Mouse (Mus musculus): Measurements from ENCODE around the gene Nrcam.
"Not testable (repeated sequence)": the region's sequence is repeated elsewhere in the genome, so short reads cannot be mapped to it uniquely, and the experiment has no call there.

The Nrcam gene

DNA sequence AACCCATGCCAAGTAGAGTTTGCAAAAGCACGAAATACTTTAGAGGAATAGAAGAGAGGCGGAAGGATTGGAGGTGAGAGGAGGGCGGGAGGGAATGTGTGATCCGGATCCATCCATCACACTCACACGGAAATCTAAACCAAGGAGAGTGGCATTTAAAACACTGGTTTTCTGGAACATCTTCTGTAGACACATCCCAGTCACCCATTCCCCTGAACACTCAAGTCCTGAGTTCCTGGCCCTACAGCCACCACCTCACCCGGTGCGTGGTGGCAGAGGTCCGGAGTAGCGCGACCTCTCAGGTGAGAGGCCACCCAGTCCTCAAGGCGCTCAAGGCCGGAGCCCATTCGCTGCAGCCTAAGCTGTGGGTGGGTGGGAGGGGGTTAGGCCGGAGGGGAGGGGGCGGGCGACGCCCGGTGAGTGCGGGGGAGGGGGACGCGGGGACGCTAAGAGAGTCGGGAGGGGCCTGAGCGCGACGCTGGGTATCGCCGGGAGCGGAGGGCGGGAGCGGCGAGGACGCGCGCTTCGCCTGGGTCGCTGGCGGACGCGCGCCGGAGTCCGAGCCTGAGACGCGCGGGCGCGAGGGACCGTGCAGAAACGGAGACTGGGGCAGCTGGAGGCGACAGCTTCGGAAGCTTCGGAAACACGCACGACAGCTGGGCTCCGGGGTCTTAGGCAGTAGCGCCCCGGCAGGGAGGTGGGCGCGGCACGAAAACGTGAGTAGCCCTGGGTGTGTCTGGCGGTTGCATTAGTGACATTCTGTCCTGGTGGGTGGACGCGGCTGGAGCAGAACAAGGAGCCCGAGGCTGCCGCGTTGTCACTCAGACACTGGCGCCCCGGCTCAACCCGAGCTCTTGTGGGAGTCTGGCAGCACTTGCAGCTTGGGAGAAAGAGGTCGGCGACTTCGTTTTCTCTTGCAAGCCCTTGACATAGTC is at the start of gene Nrcam:
Gene Nrcam (plus strand): TSS at position 505 of the 935 bp plus-strand sequence.
- DNase-seq (ENCODE audit: inconsistent ontology term) = peak; percentile 79

DNA sequence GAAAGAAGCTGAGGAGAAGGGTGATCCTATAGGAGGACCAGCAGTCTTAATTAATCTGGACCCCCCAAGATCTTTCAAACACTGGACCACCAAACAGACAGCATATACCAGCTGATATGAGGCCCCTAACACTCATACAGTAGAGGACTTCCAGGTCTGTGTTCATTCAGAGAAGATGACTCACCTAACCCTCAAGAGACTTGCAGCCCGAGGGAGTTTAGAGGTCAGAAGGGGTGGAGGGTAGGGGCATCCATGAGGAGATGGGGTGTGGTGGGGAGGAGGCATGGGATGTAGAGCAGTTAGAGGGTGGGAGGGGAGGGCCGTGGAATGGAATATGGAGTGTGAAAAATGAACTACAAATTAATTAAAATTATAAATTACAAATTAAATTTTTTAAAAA is 48.5 kb upstream of the Nrcam start:
- not testable (repeated sequence) for DNase-seq (ENCODE audit: inconsistent ontology term)

GRCm38 (mm10) chr12:44281534-44281933 is 47.2 kb upstream of the Nrcam start:
- DNase-seq (ENCODE audit: inconsistent ontology term) = no peak

DNA sequence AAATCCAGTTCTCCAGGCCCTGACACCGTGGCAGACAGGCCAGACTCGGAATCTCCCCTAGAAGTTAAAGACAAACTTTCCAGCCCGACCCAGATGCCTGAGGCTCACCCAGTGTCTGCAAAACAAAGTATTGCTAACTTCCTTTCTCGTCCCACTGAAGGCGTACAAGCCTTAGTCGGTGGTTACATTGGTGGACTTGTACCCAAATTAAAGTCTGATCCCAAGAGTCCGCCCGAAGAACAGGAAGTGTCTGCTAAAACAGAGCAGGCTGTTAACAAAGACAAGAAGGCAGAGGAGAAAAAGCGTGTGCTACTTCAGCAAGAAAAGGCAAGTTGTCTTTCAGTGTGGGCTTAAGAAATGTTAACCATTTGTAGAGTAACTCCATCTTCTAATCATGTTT is 45.3 kb upstream of the Nrcam start:
- no peak for DNase-seq (ENCODE audit: inconsistent ontology term)

DNA sequence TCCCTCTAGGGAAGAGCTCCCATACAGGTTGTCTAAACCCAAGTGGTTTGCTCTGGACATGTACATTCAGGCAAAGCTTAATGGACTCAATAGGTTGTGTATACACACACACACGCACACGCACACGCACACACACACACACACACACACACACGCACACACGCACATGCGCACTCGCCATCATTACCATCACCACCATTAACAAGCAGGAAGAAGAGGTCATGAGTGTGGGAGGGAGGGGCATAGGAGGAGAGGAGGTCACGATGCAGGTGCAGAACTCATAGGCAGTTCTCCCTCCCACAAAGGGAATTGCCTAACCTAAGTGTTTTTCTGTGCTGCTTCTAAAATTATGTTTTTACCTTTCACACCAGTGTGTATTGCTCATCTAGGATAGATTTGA is 41.7 kb upstream of the Nrcam start:
- no peak for DNase-seq (ENCODE audit: inconsistent ontology term)

DNA sequence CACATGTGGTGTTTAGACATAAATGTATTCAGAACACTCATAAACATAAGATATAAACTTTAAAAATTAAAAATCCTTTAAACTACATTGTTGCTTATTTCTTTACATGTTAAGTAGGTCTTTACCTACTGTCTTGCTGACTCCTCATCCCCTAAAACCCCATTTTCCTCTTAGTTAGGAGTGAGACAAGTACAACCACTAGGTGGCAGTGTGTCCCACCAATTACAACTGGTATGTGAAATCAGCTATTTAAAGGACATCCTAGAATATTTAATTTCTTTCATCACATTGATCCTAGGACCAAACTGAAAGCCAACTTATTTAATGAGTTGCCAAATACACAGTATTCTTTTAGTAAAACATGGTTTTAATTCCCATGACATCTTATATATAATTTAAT is 36.4 kb upstream of the Nrcam start:
- DNase-seq (ENCODE audit: inconsistent ontology term) = peak; percentile 34

GRCm38 (mm10) chr12:44300793-44301192 is 27.9 kb upstream of the Nrcam start:
- peak; percentile 72 for DNase-seq (ENCODE audit: inconsistent ontology term)

DNA sequence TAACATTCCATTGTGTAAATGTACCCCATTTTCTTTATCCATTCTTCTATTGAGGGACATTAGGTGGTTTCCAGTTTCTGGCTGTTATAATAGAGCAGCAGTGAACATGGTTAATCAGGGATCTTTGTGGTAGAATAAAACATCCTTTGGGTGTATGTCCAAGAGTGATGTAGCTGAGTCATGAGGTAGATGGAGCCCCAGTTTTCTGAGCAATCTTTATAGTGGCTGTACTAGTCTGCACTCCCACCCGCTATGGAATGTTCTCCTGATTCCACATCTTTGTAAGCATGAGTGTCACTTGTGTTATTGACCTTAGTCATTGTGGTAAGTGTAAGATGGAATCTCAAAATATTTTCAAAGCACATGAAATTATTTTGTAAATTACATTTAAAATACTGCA is 24.7 kb upstream of the Nrcam start:
- DNase-seq (ENCODE audit: inconsistent ontology term) = peak; percentile 70

DNA sequence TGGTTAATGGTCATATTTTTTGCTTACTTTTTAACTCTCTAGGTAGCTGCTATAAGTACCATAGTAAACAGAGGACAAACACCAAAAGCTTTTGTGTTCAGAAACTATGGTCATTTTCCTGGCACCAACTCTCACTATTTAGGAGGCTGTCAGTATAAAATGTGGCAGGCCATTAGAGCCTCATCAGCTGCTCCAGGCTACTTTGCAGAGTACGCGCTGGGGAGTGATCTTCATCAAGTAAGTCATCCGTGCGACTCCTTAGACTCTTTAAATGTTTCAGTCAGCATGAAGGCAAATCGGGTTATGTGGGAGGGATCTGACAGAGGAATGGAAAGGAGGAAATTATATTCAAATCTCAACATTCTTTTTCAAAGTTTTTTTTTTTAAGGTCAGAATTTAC is 23.8 kb upstream of the Nrcam start:
- DNase-seq (ENCODE audit: inconsistent ontology term) = peak; percentile 6

DNA sequence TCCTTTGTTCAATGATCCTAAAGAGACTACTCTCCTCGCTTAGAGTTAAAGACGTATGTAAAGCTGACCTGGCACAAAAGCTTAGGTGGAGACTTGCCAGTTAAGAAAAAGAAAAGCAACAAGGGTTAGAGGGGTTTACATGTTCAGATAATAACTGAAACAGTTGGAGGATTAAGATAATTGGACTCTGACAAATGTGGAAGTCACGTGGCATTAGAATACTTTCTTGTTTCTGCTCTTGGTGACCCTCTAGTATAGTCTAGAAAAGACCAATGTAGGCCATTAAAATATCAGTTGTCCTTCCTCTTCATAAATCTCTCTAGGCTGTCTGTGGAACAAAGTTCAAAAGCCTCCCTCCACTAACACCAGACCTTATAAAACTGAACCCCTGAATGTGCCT is 20.5 kb upstream of the Nrcam start:
- DNase-seq (ENCODE audit: inconsistent ontology term) = no peak

- no peak for DNase-seq (ENCODE audit: inconsistent ontology term)
Measured at GRCm38 (mm10) chr12:44315212-44315611, 13.5 kb upstream of the Nrcam start.

GRCm38 (mm10) chr12:44325091-44325490 is 3.6 kb upstream of the Nrcam start:
- DNase-seq (ENCODE audit: inconsistent ontology term) = no peak

DNA sequence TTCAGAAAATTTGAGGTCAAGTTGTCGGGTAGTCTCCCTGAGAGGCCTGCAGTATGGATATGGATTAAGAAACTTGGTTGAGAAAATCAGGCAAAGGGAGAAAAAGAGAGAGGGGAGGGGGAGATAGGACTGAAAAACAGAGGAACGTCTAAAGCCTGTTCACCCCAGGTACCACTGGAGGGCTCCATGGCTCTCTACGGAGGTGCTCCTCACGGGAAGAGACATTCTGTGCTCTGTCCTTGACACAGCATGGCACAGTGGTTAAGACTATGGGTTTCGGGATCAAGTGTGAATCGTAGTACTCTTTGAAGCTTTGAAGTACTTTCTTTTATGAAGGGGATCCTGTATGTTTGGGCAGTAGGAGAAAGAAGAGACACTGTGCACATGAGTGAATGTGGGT is 1.2 kb upstream of the Nrcam start:
- DNase-seq (ENCODE audit: inconsistent ontology term) = no peak

DNA sequence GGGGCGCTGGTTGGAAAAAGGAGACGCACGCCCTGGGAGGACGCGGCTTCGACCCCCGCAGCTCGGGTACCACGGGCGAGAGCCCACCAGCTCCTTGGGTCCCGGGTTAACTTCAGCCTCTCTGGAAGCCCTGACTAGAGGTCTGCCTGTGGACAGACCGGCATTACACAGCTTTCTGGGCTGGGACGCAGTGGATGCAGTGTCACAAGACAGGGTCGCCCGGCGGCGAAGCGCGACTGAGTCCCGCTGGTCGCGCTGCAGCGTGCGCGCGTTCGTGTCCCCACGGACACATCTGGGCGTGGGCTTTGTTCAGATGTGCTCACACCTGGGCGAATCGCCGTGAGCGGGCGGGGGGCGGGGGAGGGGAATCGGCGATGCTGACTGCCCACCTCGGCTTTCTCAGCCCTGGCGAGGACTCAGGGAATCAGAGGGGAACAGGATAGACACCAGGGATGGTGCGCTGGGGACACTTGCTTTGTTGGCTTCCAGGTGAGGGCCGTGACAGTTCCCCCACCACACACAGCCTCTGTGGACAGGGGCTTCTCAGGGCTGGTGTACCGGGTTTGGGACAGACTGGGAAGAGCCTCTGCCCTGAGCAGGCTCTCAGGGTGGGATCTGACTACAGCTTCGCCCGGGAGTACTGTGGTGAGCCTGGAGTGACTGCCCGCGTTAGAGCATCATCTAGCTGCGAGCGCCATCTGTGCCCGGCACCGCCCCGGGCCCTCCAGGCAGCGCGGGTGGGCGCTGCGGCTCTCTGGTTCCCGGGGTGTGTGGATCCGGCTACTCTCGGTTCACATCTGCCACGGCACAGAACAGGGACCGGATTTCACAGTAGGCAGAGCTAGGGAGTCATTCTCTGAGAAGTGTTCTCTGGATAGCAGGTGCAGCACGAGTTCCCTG is 881 bp downstream of the Nrcam start:
- peak; percentile 63 for DNase-seq (ENCODE audit: inconsistent ontology term)

DNA sequence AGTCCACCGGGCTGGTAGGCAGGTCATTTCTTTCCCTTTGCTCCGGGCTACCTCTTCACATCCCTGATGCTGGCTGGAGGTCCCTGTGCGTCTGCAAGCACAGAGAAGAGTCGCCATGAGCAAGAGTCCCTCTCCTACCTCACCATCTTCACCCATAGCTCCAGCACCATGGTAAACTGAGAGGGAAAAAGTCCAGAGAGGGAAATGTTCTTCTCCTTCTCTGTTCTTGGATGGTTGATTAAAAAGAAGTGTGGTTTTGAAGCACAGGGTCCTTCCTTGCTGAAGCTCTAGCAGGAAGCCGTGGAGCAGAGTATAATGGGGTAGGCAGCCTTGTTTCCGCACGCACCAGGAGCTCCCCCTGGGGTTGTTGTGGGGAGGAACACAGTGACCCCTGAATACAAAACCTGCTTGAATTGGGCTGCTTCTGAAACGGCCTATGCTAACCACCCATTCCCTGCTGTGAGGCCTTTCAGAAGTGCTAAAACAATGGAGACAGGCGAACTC is 1.6 kb downstream of the Nrcam start:
- peak; percentile 54 for DNase-seq (ENCODE audit: inconsistent ontology term)

DNA sequence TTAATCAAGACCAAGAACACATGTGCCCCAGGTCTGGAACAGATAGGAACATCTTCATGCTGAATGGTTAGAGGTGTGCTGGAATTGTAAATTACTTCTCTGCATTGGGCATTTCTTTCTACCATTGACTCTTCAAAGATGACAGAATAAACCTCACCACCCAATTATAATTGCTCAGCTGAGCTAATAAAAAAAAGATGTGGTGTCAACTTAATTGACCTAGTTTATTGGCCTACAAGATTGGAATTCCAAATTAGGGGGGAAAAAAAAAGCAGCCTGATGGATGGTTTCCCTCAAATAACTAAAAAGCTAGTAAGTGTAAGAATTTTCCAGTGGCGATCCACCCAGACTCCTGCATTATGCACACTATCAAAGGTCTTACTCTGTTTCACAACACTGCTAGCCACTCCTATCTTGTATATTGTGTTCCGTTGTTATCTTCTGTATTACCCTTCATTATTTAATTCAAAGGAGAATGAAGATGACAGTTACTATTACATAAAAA is 8.5 kb downstream of the Nrcam start:
- DNase-seq (ENCODE audit: inconsistent ontology term) = peak; percentile 92

DNA sequence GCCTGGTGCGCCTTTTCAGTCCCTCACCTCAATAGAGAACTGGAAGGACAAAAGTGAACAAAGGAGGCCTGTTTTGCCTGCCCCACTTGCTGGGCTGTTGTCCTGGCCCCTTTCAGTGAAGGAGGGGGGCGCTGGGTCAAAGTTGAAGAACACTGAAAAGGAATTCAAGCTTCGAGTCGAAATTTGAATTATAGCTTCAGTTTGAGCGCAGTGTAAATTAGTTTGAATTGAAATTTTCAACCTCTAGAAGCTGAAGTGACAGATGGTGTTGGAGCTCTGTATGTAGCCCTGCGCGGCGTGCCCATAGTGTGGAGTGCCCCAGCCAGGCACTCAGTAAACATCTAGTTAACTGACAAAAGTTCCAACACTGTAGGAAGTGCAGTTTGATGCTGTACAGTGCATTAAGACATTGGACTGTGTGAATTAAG is 9.5 kb downstream of the Nrcam start:
- peak; percentile 67 for DNase-seq (ENCODE audit: inconsistent ontology term)

DNA sequence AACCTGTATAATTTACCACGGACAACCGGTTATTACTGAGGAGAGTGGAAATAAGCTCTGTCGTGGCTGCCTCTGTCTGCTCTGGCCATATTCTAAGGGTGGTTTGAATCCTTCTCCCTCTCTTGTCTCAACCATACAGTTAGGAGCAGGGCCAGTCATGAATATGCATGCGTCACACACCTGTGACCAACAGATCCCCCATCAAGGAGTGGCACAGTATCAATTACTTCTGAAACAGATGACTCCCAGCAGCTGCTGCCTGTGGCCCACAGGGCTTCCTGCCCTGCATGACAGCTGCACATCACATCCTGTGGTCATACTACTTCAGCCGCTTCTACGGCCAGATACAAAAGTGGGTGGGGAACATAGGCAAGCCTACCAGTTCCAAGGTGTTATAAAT is 15.4 kb downstream of the Nrcam start:
- DNase-seq (ENCODE audit: inconsistent ontology term) = no peak

- DNase-seq (ENCODE audit: inconsistent ontology term) = no peak
Measured at GRCm38 (mm10) chr12:44345251-44345650, 16.6 kb downstream of the Nrcam start.

DNA sequence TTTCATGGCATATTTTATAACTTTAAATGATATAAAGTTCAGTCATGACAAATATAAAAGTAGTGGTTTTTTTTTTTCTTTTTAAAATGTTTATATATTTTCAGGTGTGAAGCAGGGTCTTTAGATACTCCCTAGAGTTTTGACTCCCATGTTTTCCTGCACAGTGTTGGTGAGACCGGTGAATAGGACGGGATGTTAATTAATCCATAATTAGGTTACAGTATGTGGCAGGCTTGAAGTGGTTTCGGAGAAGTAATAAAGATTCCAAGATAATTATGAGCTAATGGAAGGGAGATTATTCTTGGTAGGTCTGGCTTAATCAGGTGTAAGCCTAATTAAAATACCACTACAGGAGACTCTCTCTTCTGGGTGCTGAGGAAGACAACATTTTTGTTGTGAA is 17.5 kb downstream of the Nrcam start:
- DNase-seq (ENCODE audit: inconsistent ontology term) = peak; percentile 71

DNA sequence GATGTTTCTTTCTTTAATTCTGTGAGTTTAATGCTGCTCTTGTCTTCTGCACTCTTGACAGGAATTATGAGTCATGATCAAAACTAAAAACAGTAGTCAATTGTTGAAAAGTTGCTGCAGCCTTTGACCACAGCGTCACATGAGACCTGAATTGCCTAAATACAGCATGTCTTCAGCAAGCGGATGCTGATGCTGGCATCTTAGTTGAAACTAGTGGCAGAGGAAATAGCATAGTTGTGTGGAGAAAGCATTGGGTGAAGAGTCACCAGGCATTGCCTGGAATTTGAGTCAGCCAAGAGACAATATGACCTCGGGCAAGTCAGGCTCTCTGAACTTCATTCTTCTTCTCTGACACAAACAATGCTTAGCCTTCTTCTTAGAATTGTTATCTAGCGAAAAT is 26.4 kb downstream of the Nrcam start:
- DNase-seq (ENCODE audit: inconsistent ontology term) = peak; percentile 81

DNA sequence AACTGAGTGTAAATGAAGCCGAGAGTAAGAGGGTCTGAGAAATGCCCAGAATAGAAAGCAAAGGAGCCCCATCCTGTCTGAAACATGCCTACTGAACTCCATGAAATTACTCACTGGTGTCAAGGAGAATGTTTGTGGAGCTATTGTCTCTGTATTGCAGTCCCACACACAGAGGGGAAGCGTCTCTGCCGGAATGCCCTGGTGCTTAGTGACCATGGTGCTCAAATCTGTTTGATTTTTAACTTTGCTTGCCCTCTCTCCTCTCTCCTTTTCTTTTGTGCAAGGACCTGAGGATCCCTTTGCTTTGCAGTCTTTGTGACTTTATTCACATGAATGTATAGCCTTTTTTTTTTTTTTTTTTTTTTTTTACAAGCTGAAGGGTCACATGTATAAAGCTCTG is 28.8 kb downstream of the Nrcam start:
- DNase-seq (ENCODE audit: inconsistent ontology term) = no peak
